Mouse (Mus musculus): ENCODE data around the gene Sirt4. TPM values are rescaled to one million over a fixed set of nuclear protein-coding genes. Genes with fewer than 3 reads are reported as not detected.

Sirt4 gene
- polyA plus RNA-seq, 1 experiment from 2014 or later: 23.2 TPM

DNA sequence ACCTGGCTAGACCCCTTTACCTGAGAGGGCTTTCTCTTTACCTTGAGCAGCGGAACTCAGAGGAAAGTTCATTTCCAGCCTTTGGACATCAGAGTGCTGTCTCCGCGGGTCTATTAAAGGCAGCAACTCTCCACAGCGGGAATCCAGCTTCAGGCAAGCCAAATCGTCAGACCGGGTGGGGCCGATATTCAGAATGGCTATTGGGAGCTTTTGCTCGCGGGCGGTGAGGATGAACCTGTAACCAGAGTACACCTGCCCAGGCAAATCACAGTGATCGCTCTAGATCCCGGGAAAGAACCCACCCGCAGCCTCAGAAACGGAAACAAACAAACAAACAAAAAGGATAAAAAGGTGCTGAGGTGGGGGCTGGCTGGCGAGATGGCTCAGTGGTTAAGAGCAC, 5.0 kb downstream of the Sirt4 start:
- Histone ChIP-seq H3K4me2 (replicated peaks) (no peak overlapping the region), H3K36me3 (no peaks in the 10 kb centered on the region), H3K9me3 (no peaks in the 10 kb centered on the region), H3K27ac (no peak overlapping the region), H3K27me3 (peaks cover 23% of the 10 kb centered on the region), H3K4me3 (no peak overlapping the region), H3K4me1 (peaks cover 14% of the 10 kb centered on the region), H3K9ac (no peak overlapping the region)
- 32% methylated on average over 15 of the region's 15 CpGs for WGBS
- ATAC-seq (ENCODE audit: insufficient number of reproducible peaks, insufficient read depth, low FRiP score, low TSS enrichment): no peak

DNA sequence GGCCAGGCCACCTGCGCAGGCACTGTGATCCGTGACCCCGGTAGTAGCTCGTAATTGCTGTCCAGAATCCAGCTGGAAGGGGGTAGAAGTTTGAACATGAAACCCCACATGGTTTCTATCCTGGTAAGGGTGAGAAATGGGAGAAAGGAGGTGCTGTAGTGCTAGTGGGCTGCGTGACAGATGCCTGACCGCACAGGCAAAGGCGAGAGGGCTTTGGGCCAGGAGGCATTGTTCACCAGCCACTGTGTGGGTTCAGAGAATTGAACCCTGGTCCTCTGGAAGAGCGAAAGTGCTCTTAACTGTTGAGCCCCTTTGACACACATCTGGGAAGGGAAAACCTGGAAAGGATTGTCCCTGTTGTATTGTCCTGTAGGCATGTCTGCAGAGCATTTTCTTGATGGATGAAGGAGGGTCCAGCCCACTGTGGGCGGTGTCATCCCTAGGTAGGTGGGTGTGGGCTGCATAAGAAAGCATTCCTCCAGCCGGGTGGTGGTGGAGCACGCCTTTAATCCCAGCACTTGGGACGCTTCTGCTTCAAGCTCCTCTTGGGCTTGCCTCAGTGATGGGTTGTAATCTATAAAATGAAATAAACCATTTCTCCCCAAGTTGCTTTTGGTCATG, 8.3 kb downstream of the Sirt4 start:
- 33% methylated on average over 12 of the region's 12 CpGs for WGBS
- peak overlapping the region; percentile 36; the same call in 1 of the 2 replicates for H3K9ac ChIP-seq

DNA sequence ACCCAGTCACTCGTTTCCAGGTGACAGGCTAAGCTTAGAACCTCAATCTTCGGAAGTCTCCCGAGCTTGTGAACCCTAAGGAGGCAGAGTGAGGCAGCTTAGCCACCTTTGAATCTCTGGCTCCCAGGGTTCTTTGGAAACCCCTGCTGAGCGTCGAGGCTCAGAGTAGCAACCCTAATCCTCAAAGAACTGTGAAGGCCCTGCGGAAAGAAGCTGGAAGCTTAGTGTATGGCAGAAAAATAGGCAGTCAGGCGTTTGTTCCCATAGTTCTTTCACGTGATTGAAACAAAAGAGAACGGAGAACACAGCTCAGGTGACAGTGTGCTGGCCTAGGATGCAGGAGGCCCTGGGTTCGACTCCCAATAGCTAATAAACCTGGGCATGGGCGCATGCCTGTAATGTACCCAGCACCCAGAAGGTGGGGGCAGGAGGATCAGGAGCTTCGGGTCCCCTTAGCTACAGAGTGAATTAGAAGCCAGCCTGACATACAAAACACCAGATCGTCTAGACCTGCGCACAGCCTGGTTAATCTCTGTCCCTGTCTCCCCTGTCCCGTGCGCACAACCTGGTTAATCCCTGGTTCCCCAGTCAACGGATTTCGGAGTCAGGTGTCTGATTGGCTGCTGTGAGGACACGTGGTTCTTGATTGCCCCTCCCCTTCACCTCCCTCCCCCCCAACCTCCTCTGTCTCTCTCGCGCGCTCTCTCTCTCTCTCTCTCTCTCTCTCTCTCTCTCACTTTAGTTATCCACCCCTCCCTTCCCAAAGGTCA, 9.0 kb downstream of the Sirt4 start:
- peak overlapping the region; percentile 7; the same call in 1 of the 2 replicates for H3K27ac ChIP-seq
- no peaks in the 10 kb centered on the region for H3K9me3 ChIP-seq
- 10% methylated on average over 22 of the region's 22 CpGs for WGBS
- H3K4me1 ChIP-seq: 0 out of 2 replicates have a peak, but pooled peaks cover 4% of the 10 kb centered on the region
- H3K4me3 ChIP-seq: peak overlapping the region; percentile 34
- H3K9ac ChIP-seq: peak overlapping the region; percentile 36; the same call in 1 of the 2 replicates
- H3K36me3 ChIP-seq: no peaks in the 10 kb centered on the region
- peaks cover 6% of the 10 kb centered on the region for H3K27me3 ChIP-seq
- 0 out of 2 replicates have a peak, but pooled peaks have one; percentile 19 for ATAC-seq (ENCODE audit: insufficient number of reproducible peaks, insufficient read depth, low FRiP score, low TSS enrichment)
- H3K4me2 ChIP-seq (replicated peaks): peak overlapping the region; percentile 55

More for the DNA sequence above, 8.3 kb downstream of the Sirt4 start:
- ATAC-seq (ENCODE audit: insufficient number of reproducible peaks, insufficient read depth, low FRiP score, low TSS enrichment): peak; percentile 38; the same call in 1 of the 2 replicates
- H3K4me1 ChIP-seq: 0 out of 2 replicates have a peak, but pooled peaks cover 4% of the 10 kb centered on the region
- peak overlapping the region; percentile 55 for H3K4me2 ChIP-seq (replicated peaks)
- H3K27me3 ChIP-seq: peaks cover 11% of the 10 kb centered on the region
- no peaks in the 10 kb centered on the region for H3K36me3 ChIP-seq
- H3K9me3 ChIP-seq: no peaks in the 10 kb centered on the region
- peak overlapping the region; percentile 7; the same call in 1 of the 2 replicates for H3K27ac ChIP-seq
- peak overlapping the region; percentile 34 for H3K4me3 ChIP-seq

DNA sequence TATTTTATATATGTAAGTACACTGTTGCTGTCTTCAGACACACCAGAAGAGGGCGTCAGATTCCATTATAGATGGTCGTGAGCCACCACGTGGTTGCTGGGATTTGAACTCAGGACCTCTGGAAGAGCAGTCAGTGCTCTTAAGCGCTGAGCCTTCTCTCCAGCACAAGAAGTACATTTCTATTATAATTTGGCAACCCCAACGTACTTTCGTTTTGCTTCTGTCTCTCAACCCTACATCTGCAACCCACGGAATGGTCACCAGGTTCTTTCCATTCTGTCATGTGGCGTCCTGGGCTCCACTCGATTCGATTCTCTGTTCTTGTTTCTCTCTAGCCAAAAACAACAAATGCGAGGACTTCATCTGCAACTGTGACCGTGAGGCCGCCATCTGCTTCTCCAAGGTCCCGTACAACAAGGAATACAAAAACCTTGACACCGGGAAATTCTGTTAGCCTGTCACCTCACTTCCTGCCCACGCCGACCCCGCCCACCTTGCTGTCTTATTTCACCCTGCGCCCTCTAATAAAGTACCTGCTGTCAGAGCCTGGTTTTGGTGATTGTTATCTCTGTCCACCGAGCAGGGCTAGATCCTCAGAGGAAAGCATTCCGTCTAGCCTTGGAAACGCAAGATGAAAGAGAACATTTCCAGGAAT, 10.2 kb downstream of the Sirt4 start:
- Histone ChIP-seq H3K4me1 (0 out of 2 replicates have a peak, but pooled peaks cover 4% of the 10 kb centered on the region), H3K9ac (no peak overlapping the region), H3K27me3 (no peaks in the 10 kb centered on the region), H3K4me3 (no peak overlapping the region), H3K9me3 (no peaks in the 10 kb centered on the region), H3K4me2 (replicated peaks) (no peak overlapping the region), H3K36me3 (no peaks in the 10 kb centered on the region), H3K27ac (no peak overlapping the region)
- ATAC-seq (ENCODE audit: insufficient number of reproducible peaks, insufficient read depth, low FRiP score, low TSS enrichment): no peak
- WGBS: 71% methylated on average over 22 of the region's 22 CpGs

DNA sequence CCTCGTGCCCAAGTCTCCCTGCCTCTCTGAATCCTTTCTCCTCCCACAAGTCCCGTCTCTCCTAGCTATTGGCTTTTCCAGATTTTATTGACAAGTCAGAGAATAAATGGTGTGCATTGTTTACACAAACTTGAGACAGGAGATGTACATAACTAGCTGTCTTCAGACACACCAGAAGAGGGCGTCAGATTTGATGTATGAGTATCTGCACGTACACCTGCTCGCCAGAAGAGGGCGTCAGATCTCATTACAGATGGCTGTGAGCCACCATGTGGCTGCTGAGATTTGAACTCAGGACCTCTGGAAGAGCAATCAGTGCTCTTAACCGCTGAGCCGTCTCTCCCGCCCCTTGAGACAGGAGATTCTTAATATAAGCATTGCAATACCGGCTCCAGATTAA, 11.3 kb downstream of the Sirt4 start:
- H3K9me3 ChIP-seq: no peaks in the 10 kb centered on the region
- H3K4me1 ChIP-seq: 0 out of 2 replicates have a peak, but pooled peaks cover 4% of the 10 kb centered on the region
- no peak for ATAC-seq (ENCODE audit: insufficient number of reproducible peaks, insufficient read depth, low FRiP score, low TSS enrichment)
- no peak overlapping the region for H3K27ac ChIP-seq
- H3K36me3 ChIP-seq: no peaks in the 10 kb centered on the region
- H3K27me3 ChIP-seq: no peaks in the 10 kb centered on the region
- no peak overlapping the region for H3K9ac ChIP-seq
- no peak overlapping the region for H3K4me2 ChIP-seq (replicated peaks)
- WGBS: 74% methylated on average over 10 of the region's 10 CpGs
- no peak overlapping the region for H3K4me3 ChIP-seq

DNA sequence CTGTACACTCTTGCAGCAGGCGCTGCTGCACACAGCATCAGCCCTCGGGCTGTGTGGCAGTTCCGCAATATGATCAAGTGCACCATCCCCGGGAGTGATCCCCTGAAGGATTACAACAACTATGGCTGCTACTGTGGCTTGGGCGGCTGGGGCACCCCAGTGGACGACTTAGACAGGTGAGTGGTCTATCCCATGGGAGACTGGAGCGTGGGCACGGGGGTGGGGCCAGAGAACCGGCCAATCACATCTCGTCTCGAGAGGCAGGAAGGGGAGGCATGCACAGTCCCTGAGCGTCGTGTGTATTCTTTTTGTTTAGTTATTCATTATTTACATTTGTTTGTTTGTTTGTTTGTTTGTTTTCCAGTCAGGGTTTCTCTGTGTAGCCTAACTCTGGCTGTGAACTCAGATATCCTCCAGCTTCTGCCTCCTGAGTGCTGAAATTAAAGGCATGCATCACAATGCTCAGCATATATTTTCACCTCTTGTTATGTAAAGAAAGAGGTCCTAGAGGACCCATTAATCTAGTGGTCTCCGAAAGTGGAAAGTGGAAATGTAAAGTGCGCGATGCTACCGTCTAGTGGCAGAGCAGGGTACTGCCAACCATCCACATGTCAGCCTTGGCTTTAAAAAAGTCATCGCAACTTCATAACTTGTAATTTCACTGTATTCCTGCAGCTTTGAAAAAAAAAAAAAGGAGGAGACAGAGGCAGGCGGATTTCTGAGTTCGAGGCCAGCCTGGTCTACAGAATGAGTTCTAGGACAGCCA, 13.6 kb downstream of the Sirt4 start:
- no peaks in the 10 kb centered on the region for H3K27me3 ChIP-seq
- H3K27ac ChIP-seq: no peak overlapping the region
- H3K36me3 ChIP-seq: no peaks in the 10 kb centered on the region
- 40% methylated on average over 20 of the region's 20 CpGs for WGBS
- no peaks in the 10 kb centered on the region for H3K9me3 ChIP-seq
- H3K9ac ChIP-seq: no peak overlapping the region
- H3K4me3 ChIP-seq: no peak overlapping the region
- H3K4me2 ChIP-seq (replicated peaks): 0 out of 2 replicates have a peak overlapping the region, but pooled peaks have one; percentile 8
- ATAC-seq (ENCODE audit: insufficient number of reproducible peaks, insufficient read depth, low FRiP score, low TSS enrichment): no peak
- H3K4me1 ChIP-seq: 0 out of 2 replicates have a peak, but pooled peaks cover 4% of the 10 kb centered on the region

DNA sequence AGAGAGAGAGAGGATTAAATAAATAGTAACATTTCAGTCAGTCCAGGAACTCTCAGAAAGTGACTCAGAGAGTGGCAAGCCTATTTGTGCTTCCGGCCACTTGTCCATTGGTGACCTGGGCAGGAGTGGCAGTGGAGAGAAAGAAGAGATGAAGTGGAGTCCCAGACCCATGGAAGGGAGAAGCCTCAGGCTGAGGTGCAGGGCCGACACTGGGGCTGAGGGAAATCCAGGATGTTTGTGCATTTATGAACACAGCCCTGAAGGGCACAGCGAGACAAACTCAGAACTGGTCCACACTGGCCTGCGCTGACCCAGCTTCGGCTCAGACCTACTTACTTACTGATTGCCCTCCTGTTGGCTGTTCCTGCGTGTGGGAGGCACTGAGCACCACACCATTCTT, 14.7 kb downstream of the Sirt4 start:
- no peaks in the 10 kb centered on the region for H3K27me3 ChIP-seq

DNA sequence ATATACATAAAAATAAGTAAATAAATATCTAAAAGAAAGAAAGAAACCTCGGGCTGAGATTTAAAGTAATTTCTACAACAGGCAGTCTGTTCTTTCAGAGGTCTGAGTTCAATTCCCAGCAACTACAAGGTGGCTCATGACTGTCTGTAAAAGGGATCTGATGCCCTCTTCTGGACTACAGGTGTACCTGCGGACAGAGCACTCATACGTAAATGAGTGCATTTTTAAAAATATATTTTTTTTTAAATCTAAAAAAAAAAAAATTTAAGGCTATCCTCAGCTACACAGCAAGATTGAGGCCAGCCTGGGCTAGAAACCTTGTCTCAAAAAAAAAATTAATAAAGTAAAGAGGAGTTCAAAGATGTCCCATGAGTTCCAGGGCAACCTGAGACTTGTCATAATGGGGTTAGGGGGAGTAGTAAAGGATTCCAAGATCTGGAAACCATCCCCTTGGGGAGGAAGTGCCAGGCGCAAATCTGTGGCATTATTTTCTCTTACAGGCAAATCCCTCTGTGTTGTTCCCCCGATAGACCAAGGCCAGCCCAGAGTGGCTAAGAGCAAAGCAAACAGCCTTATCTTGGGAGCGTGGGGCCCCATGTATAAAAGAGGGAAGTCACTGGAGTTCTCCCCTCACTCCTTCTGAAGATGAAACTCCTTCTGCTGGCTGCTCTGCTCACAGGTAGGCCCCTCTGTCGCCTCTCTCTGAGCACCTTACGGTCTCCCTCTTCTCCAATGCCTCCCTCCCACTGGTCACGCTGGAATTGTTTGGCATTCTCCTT, 18.7 kb downstream of the Sirt4 start, which contains the start of gene Pla2g1b:
Pla2g1b (plus strand) TSS at position 621 of the 779 bp plus-strand sequence.
- no peak for ATAC-seq (ENCODE audit: insufficient number of reproducible peaks, insufficient read depth, low FRiP score, low TSS enrichment)
- H3K4me2 ChIP-seq (replicated peaks): no peak within 1 kb of the TSS
- no peak within 1 kb of the TSS for H3K4me3 ChIP-seq
- no peak within 1 kb of the TSS for H3K9ac ChIP-seq
- no peaks in the 10 kb centered on the region for H3K9me3 ChIP-seq
- WGBS: 50% methylated on average over 9 of the region's 9 CpGs
- no peak within 1 kb of the TSS for H3K27ac ChIP-seq
- H3K27me3 ChIP-seq: no peaks in the 10 kb centered on the region
- no peaks in the 10 kb centered on the region for H3K4me1 ChIP-seq
- H3K36me3 ChIP-seq: no peaks in the 10 kb centered on the region

More for the DNA sequence above, 14.7 kb downstream of the Sirt4 start:
- no peaks in the 10 kb centered on the region for H3K36me3 ChIP-seq
- no peak overlapping the region for H3K9ac ChIP-seq
- ATAC-seq (ENCODE audit: insufficient number of reproducible peaks, insufficient read depth, low FRiP score, low TSS enrichment): no peak
- H3K4me2 ChIP-seq (replicated peaks): no peak overlapping the region
- no peak overlapping the region for H3K4me3 ChIP-seq
- WGBS: 63% methylated on average over 6 of the region's 6 CpGs
- H3K27ac ChIP-seq: no peak overlapping the region
- no peaks in the 10 kb centered on the region for H3K9me3 ChIP-seq
- H3K4me1 ChIP-seq: no peaks in the 10 kb centered on the region

DNA sequence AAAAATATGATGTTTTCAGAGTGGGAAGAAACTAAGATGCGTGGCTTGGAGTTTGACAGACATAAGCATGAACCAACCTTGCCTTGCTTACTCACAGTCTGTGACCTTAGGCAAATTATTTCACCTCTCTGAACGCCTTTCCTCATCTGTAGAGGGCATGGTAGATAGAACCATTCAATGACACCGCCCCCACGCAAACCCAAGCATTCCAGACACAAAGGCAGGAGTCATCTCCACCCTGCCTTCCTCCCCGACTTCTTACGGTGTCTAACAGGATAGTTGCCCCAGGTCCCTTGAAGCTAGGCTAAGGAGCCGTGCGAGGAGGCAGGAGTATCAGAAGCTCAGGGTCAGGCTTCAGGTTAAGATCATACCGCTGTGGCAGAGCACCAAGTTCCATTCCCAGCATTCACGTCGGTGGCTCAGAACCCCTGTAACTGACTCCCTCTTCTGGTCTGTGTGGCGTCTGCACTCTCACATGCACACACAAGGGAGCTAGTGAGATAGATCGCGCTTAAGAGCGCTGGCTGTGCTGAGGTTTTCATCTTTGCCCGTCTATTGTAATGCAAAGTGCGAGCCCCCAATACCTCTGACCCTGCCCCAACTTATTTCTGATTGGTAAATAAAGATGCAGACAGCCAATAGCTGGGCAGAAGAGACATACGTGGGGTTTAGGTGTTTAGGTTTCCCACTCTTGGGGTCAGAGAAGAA, 20.0 kb downstream of the Sirt4 start:
- WGBS: 77% methylated on average over 18 of the region's 18 CpGs
- Histone ChIP-seq H3K4me2 (replicated peaks) (no peak overlapping the region), H3K4me3 (no peak overlapping the region), H3K4me1 (no peaks in the 10 kb centered on the region), H3K27me3 (no peaks in the 10 kb centered on the region), H3K9ac (no peak overlapping the region), H3K9me3 (no peaks in the 10 kb centered on the region), H3K27ac (no peak overlapping the region), H3K36me3 (no peaks in the 10 kb centered on the region)
- no peak for ATAC-seq (ENCODE audit: insufficient number of reproducible peaks, insufficient read depth, low FRiP score, low TSS enrichment)

DNA sequence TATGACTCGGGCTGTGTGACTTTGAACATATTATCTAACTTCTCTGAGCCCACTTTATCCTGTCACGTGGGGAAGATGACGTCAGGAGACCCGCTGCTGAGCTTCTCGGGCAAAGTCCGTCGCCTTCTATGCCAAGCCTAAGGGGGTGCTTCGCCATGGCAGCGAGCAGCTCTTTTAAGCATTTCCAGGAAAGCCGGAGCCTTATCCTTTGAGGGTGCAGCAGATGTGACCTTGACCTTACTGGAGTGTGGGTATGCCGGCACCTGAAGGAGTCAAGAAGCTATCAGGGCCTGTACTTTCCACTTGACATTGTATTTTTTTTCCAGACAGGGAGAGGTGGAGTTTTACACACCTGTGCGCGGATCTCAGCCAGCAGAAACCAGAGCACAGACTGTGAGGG, 25.6 kb downstream of the Sirt4 start:
- 66% methylated on average over 13 of the region's 13 CpGs for WGBS
- ATAC-seq (ENCODE audit: insufficient number of reproducible peaks, insufficient read depth, low FRiP score, low TSS enrichment): no peak
- no peaks in the 10 kb centered on the region for H3K4me1 ChIP-seq

More for the DNA sequence above, 25.6 kb downstream of the Sirt4 start:
- no peak overlapping the region for H3K4me3 ChIP-seq
- no peak overlapping the region for H3K4me2 ChIP-seq (replicated peaks)
- H3K36me3 ChIP-seq: peaks cover 8% of the 10 kb centered on the region
- H3K9me3 ChIP-seq: no peaks in the 10 kb centered on the region
- no peak overlapping the region for H3K9ac ChIP-seq
- H3K27me3 ChIP-seq: no peaks in the 10 kb centered on the region
- H3K27ac ChIP-seq: no peak overlapping the region
